Mouse (Mus musculus): Measurements from ENCODE around the gene Il31ra. TPM values are rescaled to one million over a fixed set of nuclear protein-coding genes. Genes with fewer than 3 reads are reported as not detected.
"Not testable (repeated sequence)": the region's sequence is repeated elsewhere in the genome, so short reads cannot be mapped to it uniquely, and the experiment has no call there.

Il31ra gene
- polyA plus RNA-seq (2016; fragmentation: Nextera tagmentation; extraction: Ambion mirVana): 0.13 TPM in 1 of 2 replicates, not detected in the other

- H3K4me1 ChIP-seq; H3K4me3 ChIP-seq; H3K36me3 ChIP-seq; H3K9me3 ChIP-seq; DNase-seq (ENCODE audit: low spot score); H3K27me3 ChIP-seq (ENCODE audit: insufficient read depth, poor library complexity, severe bottlenecking); H3K27ac ChIP-seq: not testable (repeated sequence)
- WGBS: 95% methylated on average over 5 of the region's 8 CpGs
Measured at GRCm38 (mm10) chr13:112594260-112594659, at the start of gene Il31ra. Il31ra (minus strand) TSS chr13:112594360.

GRCm38 (mm10) chr13:112642897-112643296 is 48.7 kb upstream of the Il31ra start:
- DNase-seq (ENCODE audit: low spot score): no peak

GRCm38 (mm10) chr13:112639111-112639510 is 45.0 kb upstream of the Il31ra start:
- Histone ChIP-seq H3K27me3 (ENCODE audit: insufficient read depth, poor library complexity, severe bottlenecking) (no peaks in the 10 kb centered on the region), H3K4me1 (no peaks in the 10 kb centered on the region), H3K36me3 (no peaks in the 10 kb centered on the region), H3K4me3 (no peak overlapping the region), H3K27ac (no peak overlapping the region), H3K9me3 (no peaks in the 10 kb centered on the region)
- 57% methylated on average over 4 of the region's 4 CpGs for WGBS
- no peak for DNase-seq (ENCODE audit: low spot score)

More at GRCm38 (mm10) chr13:112642897-112643296, 48.7 kb upstream of the Il31ra start:
- H3K4me3 ChIP-seq: no peak overlapping the region
- no peak overlapping the region for H3K27ac ChIP-seq
- WGBS: 86% methylated on average over 3 of the region's 3 CpGs
- no peaks in the 10 kb centered on the region for H3K9me3 ChIP-seq
- H3K27me3 ChIP-seq (ENCODE audit: insufficient read depth, poor library complexity, severe bottlenecking): no peaks in the 10 kb centered on the region
- H3K36me3 ChIP-seq: no peaks in the 10 kb centered on the region
- H3K4me1 ChIP-seq: no peaks in the 10 kb centered on the region

- H3K36me3 ChIP-seq: no peaks in the 10 kb centered on the region
- no peak for DNase-seq (ENCODE audit: low spot score)
- 36% methylated on average over 3 of the region's 3 CpGs for WGBS
Measured at GRCm38 (mm10) chr13:112636498-112636897, 42.3 kb upstream of the Il31ra start.

GRCm38 (mm10) chr13:112635174-112635837 is 41.1 kb upstream of the Il31ra start:
- DNase-seq (ENCODE audit: low spot score): no peak
- Histone ChIP-seq H3K9me3 (no peaks in the 10 kb centered on the region), H3K27me3 (ENCODE audit: insufficient read depth, poor library complexity, severe bottlenecking) (no peaks in the 10 kb centered on the region), H3K36me3 (no peaks in the 10 kb centered on the region), H3K4me1 (no peaks in the 10 kb centered on the region), H3K27ac (no peak overlapping the region), H3K4me3 (no peak overlapping the region)
- WGBS: 65% methylated on average over 7 of the region's 7 CpGs

More at GRCm38 (mm10) chr13:112636498-112636897, 42.3 kb upstream of the Il31ra start:
- no peaks in the 10 kb centered on the region for H3K9me3 ChIP-seq
- H3K4me3 ChIP-seq: no peak overlapping the region
- H3K27ac ChIP-seq: no peak overlapping the region
- H3K27me3 ChIP-seq (ENCODE audit: insufficient read depth, poor library complexity, severe bottlenecking): no peaks in the 10 kb centered on the region
- H3K4me1 ChIP-seq: no peaks in the 10 kb centered on the region

- Histone ChIP-seq H3K4me3 (no peak overlapping the region), H3K36me3 (no peaks in the 10 kb centered on the region), H3K4me1 (no peaks in the 10 kb centered on the region), H3K27ac (no peak overlapping the region), H3K9me3 (no peaks in the 10 kb centered on the region), H3K27me3 (ENCODE audit: insufficient read depth, poor library complexity, severe bottlenecking) (no peaks in the 10 kb centered on the region)
- DNase-seq (ENCODE audit: low spot score): no peak
Measured at GRCm38 (mm10) chr13:112625566-112625965, 31.4 kb upstream of the Il31ra start.

GRCm38 (mm10) chr13:112624622-112625021 is 30.5 kb upstream of the Il31ra start:
- no peaks in the 10 kb centered on the region for H3K36me3 ChIP-seq
- H3K4me1 ChIP-seq: no peaks in the 10 kb centered on the region
- no peak overlapping the region for H3K27ac ChIP-seq
- no peaks in the 10 kb centered on the region for H3K27me3 ChIP-seq (ENCODE audit: insufficient read depth, poor library complexity, severe bottlenecking)
- 73% methylated on average over 3 of the region's 3 CpGs for WGBS
- DNase-seq (ENCODE audit: low spot score): no peak
- H3K9me3 ChIP-seq: no peaks in the 10 kb centered on the region
- H3K4me3 ChIP-seq: no peak overlapping the region

GRCm38 (mm10) chr13:112623656-112624055 is 29.5 kb upstream of the Il31ra start:
- H3K4me1 ChIP-seq: no peaks in the 10 kb centered on the region
- H3K27me3 ChIP-seq (ENCODE audit: insufficient read depth, poor library complexity, severe bottlenecking): no peaks in the 10 kb centered on the region
- WGBS: 53% methylated on average over 7 of the region's 7 CpGs
- H3K27ac ChIP-seq: no peak overlapping the region
- H3K4me3 ChIP-seq: no peak overlapping the region
- no peaks in the 10 kb centered on the region for H3K9me3 ChIP-seq
- H3K36me3 ChIP-seq: no peaks in the 10 kb centered on the region
- DNase-seq (ENCODE audit: low spot score): no peak

- WGBS: 80% methylated on average over 3 of the region's 3 CpGs
- no peak for DNase-seq (ENCODE audit: low spot score)
Measured at GRCm38 (mm10) chr13:112621592-112621991, 27.4 kb upstream of the Il31ra start.

GRCm38 (mm10) chr13:112608606-112609005 is 14.4 kb upstream of the Il31ra start:
- 79% methylated on average over 3 of the region's 3 CpGs for WGBS

More at GRCm38 (mm10) chr13:112621592-112621991, 27.4 kb upstream of the Il31ra start:
- Histone ChIP-seq H3K4me1 (no peaks in the 10 kb centered on the region), H3K27me3 (ENCODE audit: insufficient read depth, poor library complexity, severe bottlenecking) (no peaks in the 10 kb centered on the region), H3K4me3 (no peak overlapping the region), H3K27ac (no peak overlapping the region), H3K36me3 (no peaks in the 10 kb centered on the region), H3K9me3 (no peaks in the 10 kb centered on the region)

GRCm38 (mm10) chr13:112604411-112604810 is 10.3 kb upstream of the Il31ra start:
- 68% methylated on average over 4 of the region's 4 CpGs for WGBS
- Histone ChIP-seq H3K27ac (no peak overlapping the region), H3K36me3 (no peaks in the 10 kb centered on the region), H3K27me3 (ENCODE audit: insufficient read depth, poor library complexity, severe bottlenecking) (no peaks in the 10 kb centered on the region), H3K4me1 (no peaks in the 10 kb centered on the region), H3K9me3 (no peaks in the 10 kb centered on the region), H3K4me3 (no peak overlapping the region)
- no peak for DNase-seq (ENCODE audit: low spot score)

More at GRCm38 (mm10) chr13:112608606-112609005, 14.4 kb upstream of the Il31ra start:
- no peaks in the 10 kb centered on the region for H3K4me1 ChIP-seq
- H3K4me3 ChIP-seq: no peak overlapping the region
- no peak overlapping the region for H3K27ac ChIP-seq
- H3K9me3 ChIP-seq: no peaks in the 10 kb centered on the region
- no peaks in the 10 kb centered on the region for H3K27me3 ChIP-seq (ENCODE audit: insufficient read depth, poor library complexity, severe bottlenecking)
- DNase-seq (ENCODE audit: low spot score): no peak
- H3K36me3 ChIP-seq: no peaks in the 10 kb centered on the region

GRCm38 (mm10) chr13:112603839-112604238 is 9.7 kb upstream of the Il31ra start:
- no peak for DNase-seq (ENCODE audit: low spot score)
- no peaks in the 10 kb centered on the region for H3K36me3 ChIP-seq
- 78% methylated on average over 1 of the region's 1 CpGs for WGBS
- H3K4me3 ChIP-seq: no peak overlapping the region
- no peak overlapping the region for H3K27ac ChIP-seq
- H3K9me3 ChIP-seq: no peaks in the 10 kb centered on the region
- H3K4me1 ChIP-seq: no peaks in the 10 kb centered on the region
- no peaks in the 10 kb centered on the region for H3K27me3 ChIP-seq (ENCODE audit: insufficient read depth, poor library complexity, severe bottlenecking)

- no peak overlapping the region for H3K27ac ChIP-seq
- no peaks in the 10 kb centered on the region for H3K27me3 ChIP-seq (ENCODE audit: insufficient read depth, poor library complexity, severe bottlenecking)
- H3K4me1 ChIP-seq: no peaks in the 10 kb centered on the region
- WGBS: 88% methylated on average over 2 of the region's 2 CpGs
- H3K9me3 ChIP-seq: no peaks in the 10 kb centered on the region
- no peaks in the 10 kb centered on the region for H3K36me3 ChIP-seq
- no peak for DNase-seq (ENCODE audit: low spot score)
- H3K4me3 ChIP-seq: no peak overlapping the region
Measured at GRCm38 (mm10) chr13:112602607-112603006, 8.4 kb upstream of the Il31ra start.

- no peak overlapping the region for H3K27ac ChIP-seq
- no peaks in the 10 kb centered on the region for H3K9me3 ChIP-seq
- DNase-seq (ENCODE audit: low spot score): no peak
- no peak overlapping the region for H3K4me3 ChIP-seq
- no peaks in the 10 kb centered on the region for H3K4me1 ChIP-seq
- 22% methylated on average over 2 of the region's 2 CpGs for WGBS
- H3K27me3 ChIP-seq (ENCODE audit: insufficient read depth, poor library complexity, severe bottlenecking): no peaks in the 10 kb centered on the region
- H3K36me3 ChIP-seq: no peaks in the 10 kb centered on the region
Measured at GRCm38 (mm10) chr13:112590254-112590653, 3.9 kb downstream of the Il31ra start.

All from heart, embryonic 10.5 days (tissue).